Mouse (Mus musculus) liver, postnatal 0 days (tissue): Measurements from ENCODE around the gene Bak1.

Experiments
- CTCF ChIP-seq: sonication (generic); IDR thresholded peaks from 2 replicates; pipeline ENCODE4 v1.5.1; 2016; ENCODE audit warnings: antibody characterized with exemption, low read depth
- EP300 ChIP-seq: IDR thresholded peaks from 2 replicates; pipeline ENCODE4 v1.6.1; 2016; ENCODE audit warnings: antibody characterized with exemption, low read depth, mild to moderate bottlenecking

GRCm38 (mm10) chr17:27032328-27032727, 3.5 kb upstream of the Bak1 start:
- TF ChIP-seq CTCF (no peak), EP300 (no peak)
